Mouse (Mus musculus): ENCODE results near the gene H13. TPM values are rescaled to one million over a fixed set of nuclear protein-coding genes. Genes with fewer than 3 reads are reported as not detected.
A peak's percentile ranks its signal among the peaks of the same experiment; 100 is the strongest.

Gene H13
- polyA plus RNA-seq, 1 experiment = 48.1 TPM

DNA sequence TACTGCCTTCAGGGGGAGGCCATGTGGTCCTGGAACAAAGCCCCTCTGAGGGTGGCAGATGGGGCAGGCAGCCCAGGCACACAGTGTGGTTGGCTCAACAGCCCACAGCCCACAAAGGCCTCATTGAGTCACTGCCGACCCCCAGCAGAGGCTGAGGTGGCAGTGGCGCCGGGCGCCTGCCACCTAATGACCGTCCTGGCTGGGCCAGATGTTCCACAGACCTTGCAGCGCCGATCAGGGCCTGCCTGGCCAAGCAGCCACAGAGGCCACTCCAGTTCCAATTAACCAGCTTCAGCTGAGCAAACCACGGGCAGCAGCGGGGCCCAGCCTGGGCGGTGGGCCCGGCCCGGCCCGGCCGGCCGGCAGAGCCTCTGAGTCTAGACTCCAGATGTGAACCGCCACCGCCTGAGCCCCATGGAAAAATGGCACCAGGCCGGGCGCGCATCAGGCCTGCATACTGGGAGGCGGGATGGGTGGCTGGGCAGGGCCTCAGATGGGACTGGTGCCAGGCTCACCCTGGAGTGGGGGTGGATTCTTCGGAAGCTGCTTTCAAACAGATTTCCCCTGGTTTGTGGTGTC lies 36.8 kb downstream of the H13 start:
- Histone ChIP-seq H3K4me1 (ENCODE audit: control insufficient read depth, insufficient read depth, low read length) (peaks cover 3% of the 10 kb centered on the region), H3K27ac (ENCODE audit: insufficient read depth, low read length) (peak overlapping the region; percentile 9; the same call in 1 of the 2 replicates), H3K9ac (ENCODE audit: low read depth, poor library complexity, severe bottlenecking) (peak overlapping the region; percentile 82), H3K36me3 (ENCODE audit: control insufficient read depth, insufficient read depth, low read length, poor library complexity, severe bottlenecking) (no peaks in the 10 kb centered on the region), H3K9me3 (replicated peaks; ENCODE audit: control insufficient read depth, insufficient read depth, low read length, poor library complexity, severe bottlenecking) (no peaks in the 10 kb centered on the region), H3K27me3 (ENCODE audit: control insufficient read depth, insufficient read depth, low read length, poor library complexity, severe bottlenecking) (no peaks in the 10 kb centered on the region), H3K4me3 (ENCODE audit: low read depth, low read length) (peak overlapping the region; percentile 37)
- TF ChIP-seq EP300 (IDR thresholded peaks at IDR 0.05; ENCODE audit: insufficient read depth, low read depth, low read length) (no peak), CTCF (IDR thresholded peaks at IDR 0.05; ENCODE audit: low read depth, low read length) (no peak), POLR2A (IDR thresholded peaks at IDR 0.05; ENCODE audit: insufficient read depth, low read length) (no peak)

DNA sequence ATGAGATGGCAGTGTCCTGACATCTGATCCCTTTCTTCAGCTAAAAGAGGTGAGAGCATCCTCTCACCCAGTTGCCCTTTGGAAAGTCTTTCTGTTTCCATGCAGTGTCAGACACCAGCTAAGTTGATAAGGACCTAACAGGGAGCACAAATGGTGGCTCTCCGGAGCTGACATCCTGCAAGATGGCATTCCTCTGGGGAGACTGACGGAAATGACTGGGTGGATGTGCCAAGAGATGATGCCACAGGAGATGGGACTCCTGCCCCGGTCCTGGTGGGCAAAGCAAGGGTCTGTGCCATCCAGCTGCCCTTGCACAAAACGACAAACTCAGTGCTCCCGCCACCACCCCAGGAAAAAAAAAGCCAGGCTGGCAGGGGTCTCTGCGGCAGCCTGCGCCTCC lies 37.9 kb downstream of the H13 start:
- Histone ChIP-seq H3K4me3 (ENCODE audit: low read depth, low read length) (peak overlapping the region; percentile 65), H3K27me3 (ENCODE audit: control insufficient read depth, insufficient read depth, low read length, poor library complexity, severe bottlenecking) (no peaks in the 10 kb centered on the region), H3K36me3 (ENCODE audit: control insufficient read depth, insufficient read depth, low read length, poor library complexity, severe bottlenecking) (no peaks in the 10 kb centered on the region), H3K9ac (ENCODE audit: low read depth, poor library complexity, severe bottlenecking) (peak overlapping the region; percentile 59), H3K27ac (ENCODE audit: insufficient read depth, low read length) (peak overlapping the region; percentile 67), H3K9me3 (replicated peaks; ENCODE audit: control insufficient read depth, insufficient read depth, low read length, poor library complexity, severe bottlenecking) (no peaks in the 10 kb centered on the region), H3K4me1 (ENCODE audit: control insufficient read depth, insufficient read depth, low read length) (peaks cover 3% of the 10 kb centered on the region)
- TF ChIP-seq POLR2A (IDR thresholded peaks at IDR 0.05; ENCODE audit: insufficient read depth, low read length) = no peak
- TF ChIP-seq EP300 (IDR thresholded peaks at IDR 0.05; ENCODE audit: insufficient read depth, low read depth, low read length) = no peak
- TF ChIP-seq CTCF (IDR thresholded peaks at IDR 0.05; ENCODE audit: low read depth, low read length) = no peak

DNA sequence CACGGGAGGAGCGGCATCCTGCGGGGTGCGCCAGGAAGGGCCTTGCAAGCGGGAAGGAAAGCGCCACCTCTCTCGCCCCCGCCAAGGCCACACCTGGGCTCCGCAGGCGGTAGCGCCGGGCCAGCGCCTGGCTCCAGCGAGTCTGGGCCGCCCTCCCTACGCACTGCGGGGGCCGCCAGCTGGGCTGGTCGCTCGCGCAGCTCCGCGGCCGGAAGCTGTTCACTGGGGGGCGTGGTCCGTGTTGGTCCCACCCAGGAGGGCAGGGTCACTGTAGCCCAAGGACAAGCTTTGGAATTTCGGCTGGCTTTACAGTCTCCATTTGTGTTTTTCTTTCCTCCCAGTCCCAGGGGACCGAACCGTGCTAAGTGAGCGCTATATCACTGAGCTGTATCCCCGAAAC lies 38.4 kb downstream of the H13 start:
- H3K27ac ChIP-seq (ENCODE audit: insufficient read depth, low read length) = peak overlapping the region; percentile 94
- no peaks in the 10 kb centered on the region for H3K27me3 ChIP-seq (ENCODE audit: control insufficient read depth, insufficient read depth, low read length, poor library complexity, severe bottlenecking)
- peak overlapping the region; percentile 66 for H3K4me3 ChIP-seq (ENCODE audit: low read depth, low read length)
- no peaks in the 10 kb centered on the region for H3K9me3 ChIP-seq (replicated peaks; ENCODE audit: control insufficient read depth, insufficient read depth, low read length, poor library complexity, severe bottlenecking)
- TF ChIP-seq CTCF (IDR thresholded peaks at IDR 0.05; ENCODE audit: low read depth, low read length) = no peak
- peak; percentile 41 for TF ChIP-seq POLR2A (IDR thresholded peaks at IDR 0.05; ENCODE audit: insufficient read depth, low read length)
- peak; percentile 81 for TF ChIP-seq EP300 (IDR thresholded peaks at IDR 0.05; ENCODE audit: insufficient read depth, low read depth, low read length)
- H3K4me1 ChIP-seq (ENCODE audit: control insufficient read depth, insufficient read depth, low read length) = peaks cover 3% of the 10 kb centered on the region
- H3K36me3 ChIP-seq (ENCODE audit: control insufficient read depth, insufficient read depth, low read length, poor library complexity, severe bottlenecking) = no peaks in the 10 kb centered on the region
- H3K9ac ChIP-seq (ENCODE audit: low read depth, poor library complexity, severe bottlenecking) = peak overlapping the region; percentile 64

- no peaks in the 10 kb centered on the region for H3K9me3 ChIP-seq (replicated peaks; ENCODE audit: control insufficient read depth, insufficient read depth, low read length, poor library complexity, severe bottlenecking)
- no peaks in the 10 kb centered on the region for H3K36me3 ChIP-seq (ENCODE audit: control insufficient read depth, insufficient read depth, low read length, poor library complexity, severe bottlenecking)
- no peaks in the 10 kb centered on the region for H3K27me3 ChIP-seq (ENCODE audit: control insufficient read depth, insufficient read depth, low read length, poor library complexity, severe bottlenecking)
- H3K4me3 ChIP-seq (ENCODE audit: low read depth, low read length) = no peak overlapping the region
- TF ChIP-seq POLR2A (IDR thresholded peaks at IDR 0.05; ENCODE audit: insufficient read depth, low read length) (no peak), CTCF (IDR thresholded peaks at IDR 0.05; ENCODE audit: low read depth, low read length) (no peak), EP300 (IDR thresholded peaks at IDR 0.05; ENCODE audit: insufficient read depth, low read depth, low read length) (no peak)
- H3K27ac ChIP-seq (ENCODE audit: insufficient read depth, low read length) = peak overlapping the region; percentile 94
- no peak overlapping the region for H3K9ac ChIP-seq (ENCODE audit: low read depth, poor library complexity, severe bottlenecking)
- peaks cover 3% of the 10 kb centered on the region for H3K4me1 ChIP-seq (ENCODE audit: control insufficient read depth, insufficient read depth, low read length)
Observed at GRCm38 (mm10) chr2:152709066-152709465, 39.8 kb downstream of the H13 start.

- Histone ChIP-seq H3K4me1 (ENCODE audit: control insufficient read depth, insufficient read depth, low read length) (no peaks in the 10 kb centered on the region), H3K4me3 (ENCODE audit: low read depth, low read length) (no peak overlapping the region), H3K27me3 (ENCODE audit: control insufficient read depth, insufficient read depth, low read length, poor library complexity, severe bottlenecking) (no peaks in the 10 kb centered on the region), H3K27ac (ENCODE audit: insufficient read depth, low read length) (no peak overlapping the region), H3K36me3 (ENCODE audit: control insufficient read depth, insufficient read depth, low read length, poor library complexity, severe bottlenecking) (no peaks in the 10 kb centered on the region), H3K9me3 (replicated peaks; ENCODE audit: control insufficient read depth, insufficient read depth, low read length, poor library complexity, severe bottlenecking) (no peaks in the 10 kb centered on the region), H3K9ac (ENCODE audit: low read depth, poor library complexity, severe bottlenecking) (no peak overlapping the region)
- TF ChIP-seq POLR2A (IDR thresholded peaks at IDR 0.05; ENCODE audit: insufficient read depth, low read length) (no peak), EP300 (IDR thresholded peaks at IDR 0.05; ENCODE audit: insufficient read depth, low read depth, low read length) (no peak), CTCF (IDR thresholded peaks at IDR 0.05; ENCODE audit: low read depth, low read length) (no peak)
Observed at GRCm38 (mm10) chr2:152716241-152716772, 47.0 kb downstream of the H13 start.

- H3K36me3 ChIP-seq (ENCODE audit: control insufficient read depth, insufficient read depth, low read length, poor library complexity, severe bottlenecking) = no peaks in the 10 kb centered on the region
- H3K27me3 ChIP-seq (ENCODE audit: control insufficient read depth, insufficient read depth, low read length, poor library complexity, severe bottlenecking) = no peaks in the 10 kb centered on the region
- no peak overlapping the region for H3K27ac ChIP-seq (ENCODE audit: insufficient read depth, low read length)
- no peak overlapping the region for H3K4me3 ChIP-seq (ENCODE audit: low read depth, low read length)
- H3K9me3 ChIP-seq (replicated peaks; ENCODE audit: control insufficient read depth, insufficient read depth, low read length, poor library complexity, severe bottlenecking) = no peaks in the 10 kb centered on the region
- TF ChIP-seq EP300 (IDR thresholded peaks at IDR 0.05; ENCODE audit: insufficient read depth, low read depth, low read length) = no peak
- no peak for TF ChIP-seq CTCF (IDR thresholded peaks at IDR 0.05; ENCODE audit: low read depth, low read length)
- H3K4me1 ChIP-seq (ENCODE audit: control insufficient read depth, insufficient read depth, low read length) = no peaks in the 10 kb centered on the region
- H3K9ac ChIP-seq (ENCODE audit: low read depth, poor library complexity, severe bottlenecking) = no peak overlapping the region
Observed at GRCm38 (mm10) chr2:152717652-152718051, 48.4 kb downstream of the H13 start.

Data from ES-Bruce4 (cell line).